Mouse (Mus musculus): ENCODE data around the gene Ap2a2.

- no peak for TF ChIP-seq CTCF (IDR thresholded peaks at IDR 0.05; ENCODE audit: borderline replicate concordance, extremely low read depth, insufficient read depth, insufficient read length)
- TF ChIP-seq POLR2A (IDR thresholded peaks at IDR 0.05; ENCODE audit: borderline replicate concordance, extremely low read depth, insufficient read depth, insufficient read length, poor library complexity, severe bottlenecking): no peak
Observed at GRCm38 (mm10) chr7:141575481-141575880, 13.5 kb downstream of the Ap2a2 start.

All from brain, embryonic 14.5 days (tissue).